Mouse (Mus musculus) splenic B cell, adult 2 months (primary cell): ENCODE data around the gene Brcc3.
"Not testable (repeated sequence)": the region's sequence is repeated elsewhere in the genome, so short reads cannot be mapped to it uniquely, and the experiment has no call there.

Source experiments
- DNase-seq: peaks from one replicate; pipeline ENCODE4 v3.0.0-alpha.2; 2011; ENCODE audit warnings: low read depth, low spot score
- H3K27me3 ChIP-seq: 2 replicates; pipeline ENCODE4 v1.6.1; 2012; ENCODE audit warnings: mild to moderate bottlenecking, low read length, moderate library complexity, mixed read lengths; ENCODE audit not compliant: control insufficient read depth, poor library complexity, insufficient read depth, severe bottlenecking
- H3K36me3 ChIP-seq: 2 replicates; pipeline ENCODE4 v1.6.1; 2012; ENCODE audit warnings: mild to moderate bottlenecking, low read length, moderate library complexity, mixed read lengths; ENCODE audit not compliant: control insufficient read depth, poor library complexity, insufficient read depth, severe bottlenecking

Gene Brcc3

GRCm38 (mm10) chrX:75415936-75416785, at the start of gene Brcc3, which contains the start of the genes Cmc4 and Mtcp1:
Brcc3 (plus strand) TSS chrX:75416628.
Cmc4 (minus strand) TSS chrX:75416584.
Mtcp1 (minus strand) TSS chrX:75416588.
- H3K36me3 ChIP-seq: no peaks in the 10 kb centered on the region
- peak; percentile 92 for DNase-seq
- no peaks in the 10 kb centered on the region for H3K27me3 ChIP-seq

- no peak for DNase-seq
- Histone ChIP-seq H3K27me3 (no peaks in the 10 kb centered on the region), H3K36me3 (no peaks in the 10 kb centered on the region)
These were observed 46.2 kb upstream of the Brcc3 start for GRCm38 (mm10) chrX:75370197-75370596.

GRCm38 (mm10) chrX:75372666-75373425, 43.6 kb upstream of the Brcc3 start:
- Histone ChIP-seq H3K36me3 (no peaks in the 10 kb centered on the region), H3K27me3 (no peaks in the 10 kb centered on the region)
- no peak for DNase-seq

GRCm38 (mm10) chrX:75376815-75377214, 39.6 kb upstream of the Brcc3 start:
- Histone ChIP-seq H3K27me3 (no peaks in the 10 kb centered on the region), H3K36me3 (no peaks in the 10 kb centered on the region)
- DNase-seq: peak; percentile 0

- H3K36me3 ChIP-seq: no peaks in the 10 kb centered on the region
- H3K27me3 ChIP-seq: no peaks in the 10 kb centered on the region
- no peak for DNase-seq
These were observed 35.3 kb upstream of the Brcc3 start for GRCm38 (mm10) chrX:75381176-75381575.

- H3K27me3 ChIP-seq: no peaks in the 10 kb centered on the region
- no peaks in the 10 kb centered on the region for H3K36me3 ChIP-seq
- peak; percentile 19 for DNase-seq
These were observed 34.7 kb upstream of the Brcc3 start for GRCm38 (mm10) chrX:75381699-75382098.

- Histone ChIP-seq H3K27me3 (no peaks in the 10 kb centered on the region), H3K36me3 (no peaks in the 10 kb centered on the region)
- DNase-seq: peak; percentile 81
These were observed 34.1 kb upstream of the Brcc3 start, which contains the start of the genes Fundc2 and F8 for GRCm38 (mm10) chrX:75382195-75382771. Fundc2 (plus strand) TSS chrX:75382399. F8 (minus strand) TSS chrX:75382615.

- Histone ChIP-seq H3K36me3 (no peaks in the 10 kb centered on the region), H3K27me3 (no peaks in the 10 kb centered on the region)
- no peak for DNase-seq
These were observed 17.0 kb upstream of the Brcc3 start for GRCm38 (mm10) chrX:75399471-75399870.

- Histone ChIP-seq H3K36me3 (no peaks in the 10 kb centered on the region), H3K27me3 (no peaks in the 10 kb centered on the region)
- no peak for DNase-seq
These were observed 13.8 kb upstream of the Brcc3 start for GRCm38 (mm10) chrX:75402668-75403067.

- Histone ChIP-seq H3K27me3 (no peaks in the 10 kb centered on the region), H3K36me3 (no peaks in the 10 kb centered on the region)
- DNase-seq: no peak
These were observed 13.1 kb upstream of the Brcc3 start for GRCm38 (mm10) chrX:75403350-75403749.

GRCm38 (mm10) chrX:75409711-75410110, 6.7 kb upstream of the Brcc3 start:
- no peak for DNase-seq
- no peaks in the 10 kb centered on the region for H3K27me3 ChIP-seq
- no peaks in the 10 kb centered on the region for H3K36me3 ChIP-seq

GRCm38 (mm10) chrX:75454597-75454996, 38.2 kb downstream of the Brcc3 start:
- Histone ChIP-seq H3K36me3 (no peaks in the 10 kb centered on the region), H3K27me3 (no peaks in the 10 kb centered on the region)
- no peak for DNase-seq

GRCm38 (mm10) chrX:75475182-75475644, 58.8 kb downstream of the Brcc3 start:
- not testable (repeated sequence) for H3K27me3 ChIP-seq, H3K36me3 ChIP-seq
- peak; percentile 25 for DNase-seq

- no peak for DNase-seq
- Histone ChIP-seq H3K27me3 (no peaks in the 10 kb centered on the region), H3K36me3 (no peaks in the 10 kb centered on the region)
These were observed 73.5 kb downstream of the Brcc3 start for GRCm38 (mm10) chrX:75489886-75490285.
